Mouse (Mus musculus) ES-Bruce4 (cell line): ENCODE measurements around the gene Vmn1r188.

ENCODE experiments used
- EP300 ChIP-seq: IDR thresholded peaks from 2 replicates; pipeline ENCODE4 v1.6.1; 2011; ENCODE audit warnings: low read depth, low read length; ENCODE audit not compliant: insufficient read depth
- POLR2A ChIP-seq: IDR thresholded peaks from one replicate; pipeline ENCODE4 v1.8.1; 2011; ENCODE audit warnings: low read length; ENCODE audit not compliant: insufficient read depth

- no peak for TF ChIP-seq EP300
- TF ChIP-seq POLR2A: no peak
These were observed 35.2 kb upstream of the Vmn1r188 start for GRCm38 (mm10) chr13:22049041-22049440.
